Mouse (Mus musculus): Measurements from ENCODE around the gene Mef2a.

GRCm38 (mm10) chr7:67234797-67235196 is 137.9 kb downstream of the Mef2a start:
- TF ChIP-seq CTCF (IDR thresholded peaks at IDR 0.05; ENCODE audit: borderline replicate concordance, insufficient read depth, low read length) (no peak), POLR2A (IDR thresholded peaks at IDR 0.05; ENCODE audit: low read depth, low read length) (no peak)

Data from embryonic fibroblast, embryonic 13.5 days (primary cell).